In the genomic region with DNA sequence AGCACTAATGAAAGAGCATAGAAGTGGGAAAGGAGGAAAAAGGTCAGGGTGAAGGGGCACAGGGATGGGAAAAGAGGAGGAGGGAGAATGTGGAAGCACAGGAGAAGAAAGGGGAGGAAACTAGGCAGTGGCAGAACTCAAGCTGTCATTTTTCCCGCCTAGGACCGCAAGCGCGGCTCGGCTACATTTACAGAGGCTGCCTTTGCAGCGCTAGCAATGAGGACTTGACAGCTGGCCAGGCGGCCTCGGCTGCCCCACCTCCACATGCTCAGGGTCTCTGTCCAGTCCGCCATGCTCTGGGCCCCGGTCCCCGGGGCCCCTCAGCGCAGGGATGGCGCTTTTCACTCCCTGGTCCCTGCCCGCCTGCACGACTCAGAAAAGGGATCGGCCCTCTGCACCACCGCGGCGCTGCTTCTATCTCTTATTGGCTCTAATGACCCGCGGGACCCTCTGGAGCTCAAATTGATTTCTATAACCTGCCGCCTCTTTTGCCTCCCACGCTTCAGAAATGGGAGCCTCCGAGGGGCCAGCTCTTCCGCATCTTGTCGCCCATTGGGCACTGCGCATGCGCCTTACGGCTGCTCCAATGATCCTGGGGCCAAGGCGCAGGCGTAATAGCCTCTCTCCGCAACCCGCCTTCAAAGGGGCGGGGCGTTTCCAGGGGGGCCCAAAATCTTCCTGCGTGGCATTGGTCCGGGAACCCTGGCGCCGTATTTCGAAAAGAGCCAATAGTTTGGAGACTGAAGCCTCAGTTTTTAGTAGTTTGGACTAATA, we compare ENCODE assay signal across 8 mouse cellular contexts. TPM values are rescaled to one million over a fixed set of nuclear protein-coding genes. Genes with fewer than 3 reads are reported as not detected.
DNase-seq lines count a peak whose midpoint lies in the region; ATAC-seq and TF ChIP-seq lines count a peak whose summit lies in the region.

A gene (minus strand): TSS at position 517 of the 774 bp plus-strand sequence.

- H3K4me3 ChIP-seq in brown adipose tissue, adult 24 weeks (ENCODE audit: insufficient read depth, low read depth, low read length): peak within 1 kb of the TSS; percentile 89
- H3K4me3 ChIP-seq in heart, embryonic 15.5 days: peak within 1 kb of the TSS; percentile 68
- peak within 1 kb of the TSS; percentile 58 to 69 for H3K4me3 ChIP-seq in liver, embryonic 14.5 days (ENCODE audit: insufficient read depth in 1 of 2, low read depth in 2 of 2, low read length in 2 of 2)
- H3K4me3 ChIP-seq in neural tube, embryonic 11.5 days (ENCODE audit: low read depth, low read length): peak within 1 kb of the TSS; percentile 54
- peak within 1 kb of the TSS; percentile 55 for H3K4me3 ChIP-seq in stomach, postnatal 0 days (ENCODE audit: low read depth, low read length)

- peak; percentile 80 for ATAC-seq in heart, embryonic 15.5 days (replicated peaks; ENCODE audit: insufficient number of reproducible peaks, insufficient read depth, low FRiP score, low read depth)
- peak; percentile 81 for ATAC-seq in liver, embryonic 14.5 days (ENCODE audit: insufficient read depth)
- ATAC-seq in neural tube, embryonic 11.5 days (ENCODE audit: insufficient read depth, low FRiP score, low TSS enrichment): peak; percentile 82
- peak; percentile 91 for ATAC-seq in stomach, postnatal 0 days (ENCODE audit: low FRiP score, low TSS enrichment)

- no peaks in the 10 kb centered on the region for H3K9me3 ChIP-seq in heart, embryonic 15.5 days (replicated peaks)
- no peaks in the 10 kb centered on the region for H3K9me3 ChIP-seq in liver, embryonic 14.5 days (ENCODE audit: control insufficient read depth, low read length)
- no peaks in the 10 kb centered on the region for H3K9me3 ChIP-seq in neural tube, embryonic 11.5 days (ENCODE audit: control insufficient read depth, low read length)
- no peaks in the 10 kb centered on the region for H3K9me3 ChIP-seq in stomach, postnatal 0 days (ENCODE audit: control insufficient read depth, low read length)

- peak; percentile 95 for DNase-seq in CD4-positive, CD25-positive, alpha-beta regulatory T cell, adult 2 months (ENCODE audit: low read depth, low spot score)
- DNase-seq in fibroblast of lung, adult 2 months (ENCODE audit: low read depth): peak; percentile 66
- peak; percentile 93 to 95 for DNase-seq in kidney, postnatal 25 days
- DNase-seq in liver, embryonic 14.5 days (ENCODE audit: low read depth in 3 of 3, low spot score in 3 of 3): peak; percentile 82 to 84 (median 82)
- DNase-seq in neural tube, embryonic 11.5 days (ENCODE audit: low spot score): peak; percentile 93
- peak; percentile 90 for DNase-seq in stomach, postnatal 0 days (ENCODE audit: low spot score)

- TF ChIP-seq EP300 in liver, embryonic 14.5 days (IDR thresholded peaks at IDR 0.05; ENCODE audit: low read depth): no peak
- TF ChIP-seq EP300 in stomach, postnatal 0 days (optimal IDR thresholded peaks at IDR 0.05): no peak

- WGBS in heart, embryonic 15.5 days: 8% methylated on average over 39 of the region's 40 CpGs
- 13% methylated on average over 40 of the region's 40 CpGs for WGBS in liver, embryonic 14.5 days (ENCODE audit: insufficient replicate concordance)
- 14% methylated on average over 39 of the region's 40 CpGs for WGBS in neural tube, embryonic 11.5 days
- 16% methylated on average over 37 of the region's 40 CpGs for WGBS in stomach, postnatal 0 days

- no peaks in the 10 kb centered on the region for H3K36me3 ChIP-seq in heart, embryonic 15.5 days
- H3K36me3 ChIP-seq in liver, embryonic 14.5 days (replicated peaks; ENCODE audit: control insufficient read depth, insufficient read depth, low read depth): no peaks in the 10 kb centered on the region
- no peaks in the 10 kb centered on the region for H3K36me3 ChIP-seq in neural tube, embryonic 11.5 days (ENCODE audit: control insufficient read depth, insufficient read depth, low read length)
- no peaks in the 10 kb centered on the region for H3K36me3 ChIP-seq in stomach, postnatal 0 days (ENCODE audit: control insufficient read depth, insufficient read depth, low read length)

- no peak within 1 kb of the TSS for H3K27ac ChIP-seq in brown adipose tissue, adult 24 weeks (replicated peaks; ENCODE audit: low read depth, low read length)
- H3K27ac ChIP-seq in heart, embryonic 15.5 days: peak within 1 kb of the TSS; percentile 81
- peak within 1 kb of the TSS; percentile 1; the same call in 1 of the 2 replicates for H3K27ac ChIP-seq in liver, embryonic 14.5 days
- H3K27ac ChIP-seq in neural tube, embryonic 11.5 days (ENCODE audit: low read depth, low read length): peak within 1 kb of the TSS; percentile 81; the same call in 1 of the 2 replicates
- peak within 1 kb of the TSS; percentile 49 for H3K27ac ChIP-seq in stomach, postnatal 0 days (replicated peaks)

- H3K4me1 ChIP-seq in brown adipose tissue, adult 24 weeks (ENCODE audit: control insufficient read depth, insufficient read depth, insufficient read length, low read length): no peaks in the 10 kb centered on the region
- peaks cover 6% of the 10 kb centered on the region; the same call in 1 of the 2 replicates for H3K4me1 ChIP-seq in heart, embryonic 15.5 days (replicated peaks)
- H3K4me1 ChIP-seq in liver, embryonic 14.5 days (replicated peaks; ENCODE audit: control insufficient read depth in 2 of 2, insufficient read depth in 2 of 2, low read length in 1 of 2): peaks cover 0 to 7% of the 10 kb centered on the region in 2 experiments; a peak in 2 of 4 replicates
- H3K4me1 ChIP-seq in neural tube, embryonic 11.5 days (ENCODE audit: control insufficient read depth, insufficient read depth, low read length): no peaks in the 10 kb centered on the region
- H3K4me1 ChIP-seq in stomach, postnatal 0 days (replicated peaks; ENCODE audit: control insufficient read depth, insufficient read depth): no peaks in the 10 kb centered on the region

- H3K27me3 ChIP-seq in heart, embryonic 15.5 days: no peaks in the 10 kb centered on the region
- H3K27me3 ChIP-seq in liver, embryonic 14.5 days (ENCODE audit: control insufficient read depth, insufficient read depth, low read length): no peaks in the 10 kb centered on the region
- no peaks in the 10 kb centered on the region for H3K27me3 ChIP-seq in neural tube, embryonic 11.5 days (ENCODE audit: control insufficient read depth, insufficient read depth, low read length)
- H3K27me3 ChIP-seq in stomach, postnatal 0 days (ENCODE audit: control insufficient read depth, insufficient read depth, low read length): no peaks in the 10 kb centered on the region

- peak within 1 kb of the TSS; percentile 56 for H3K9ac ChIP-seq in heart, embryonic 15.5 days
- peak within 1 kb of the TSS; percentile 58 for H3K9ac ChIP-seq in liver, embryonic 14.5 days (replicated peaks)
- peak within 1 kb of the TSS; percentile 70 for H3K9ac ChIP-seq in neural tube, embryonic 11.5 days (ENCODE audit: low read length)
- peak within 1 kb of the TSS; percentile 64 for H3K9ac ChIP-seq in stomach, postnatal 0 days (ENCODE audit: low read length)

- TF ChIP-seq CTCF in liver, embryonic 14.5 days (IDR thresholded peaks at IDR 0.05; ENCODE audit: low read depth): no peak
- TF ChIP-seq CTCF in stomach, postnatal 0 days (IDR thresholded peaks at IDR 0.05; ENCODE audit: low read depth): no peak

- H3K4me2 ChIP-seq in heart, embryonic 15.5 days: peak within 1 kb of the TSS; percentile 88
- H3K4me2 ChIP-seq in liver, embryonic 14.5 days (ENCODE audit: low read depth): peak within 1 kb of the TSS; percentile 77
- peak within 1 kb of the TSS; percentile 65 for H3K4me2 ChIP-seq in neural tube, embryonic 11.5 days (ENCODE audit: low read depth)
- peak within 1 kb of the TSS; percentile 68 for H3K4me2 ChIP-seq in stomach, postnatal 0 days (replicated peaks; ENCODE audit: low read depth)

RNA-seq across cellular contexts. Expression of the gene that starts here (rescaled TPM):
- 2.2 and 3.8 TPM in 2 replicates for polyA plus RNA-seq in brown adipose tissue, adult 24 weeks (2012; ENCODE audit: insufficient read depth, insufficient read length, missing spikeins)
- 22.5 and 23.1 TPM in 2 replicates for polyA plus RNA-seq in heart, embryonic 15.5 days (2015; fragmentation: Nextera tagmentation; extraction: Ambion mirVana)
- polyA plus RNA-seq in liver, embryonic 14.5 days (2012; rRNA removed): 5.7 and 5.8 TPM in 2 replicates
- polyA plus RNA-seq in liver, embryonic 14.5 days (2014; fragmentation: Nextera tagmentation; extraction: Ambion mirVana): 5.6 and 6.2 TPM in 2 replicates
- polyA plus RNA-seq in neural tube, embryonic 11.5 days (2014; fragmentation: Nextera tagmentation; extraction: Ambion mirVana): 8.4 and 10.6 TPM in 2 replicates
- polyA plus RNA-seq in stomach, postnatal 0 days (2015; fragmentation: Nextera tagmentation; extraction: Ambion mirVana): 3.4 and 4.0 TPM in 2 replicates
